Mouse (Mus musculus): ENCODE results near the gene Tpst1. TPM values are rescaled to one million over a fixed set of nuclear protein-coding genes. Genes with fewer than 3 reads are reported as not detected.

The Tpst1 gene
- total and polyA plus RNA-seq, 3 experiments, result 0.22 TPM; not detected in 2

DNA sequence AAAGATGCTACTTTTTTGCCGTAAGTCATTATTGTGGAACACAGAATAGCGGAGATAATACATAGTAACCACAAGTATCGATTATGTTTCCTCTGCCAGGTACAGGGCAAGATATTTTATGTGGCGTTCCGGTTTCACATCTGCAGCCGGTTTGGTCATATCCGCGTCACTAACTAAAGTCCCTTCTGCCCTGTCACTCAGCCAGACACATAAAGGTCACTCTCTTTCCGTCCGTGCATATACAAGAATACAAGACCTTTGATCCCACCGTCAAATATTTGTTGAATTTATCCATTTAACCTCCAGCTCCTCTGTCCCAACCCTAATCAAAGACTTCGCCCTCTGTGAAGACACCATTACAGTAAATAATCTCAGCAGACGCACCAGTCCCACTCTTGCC, 63.5 kb downstream of the Tpst1 start:
- ATAC-seq (ENCODE audit: extremely low read depth, insufficient number of reproducible peaks, low FRiP score, poor library complexity, severe bottlenecking) (no peak), DNase-seq (ENCODE audit: low spot score) (no peak)
- no peak overlapping the region for H3K4me3 ChIP-seq (ENCODE audit: low read depth, low read length)
- peaks cover 26% of the 10 kb centered on the region for H3K27me3 ChIP-seq (ENCODE audit: insufficient read depth, low read length)
- H3K4me1 ChIP-seq (ENCODE audit: insufficient read depth, low read depth, low read length), result peaks cover 6% of the 10 kb centered on the region
- TF ChIP-seq GATA1 (IDR thresholded peaks at IDR 0.05; ENCODE audit: borderline replicate concordance, low read length) (no peak), POLR2AphosphoS5 (IDR thresholded peaks at IDR 0.05; ENCODE audit: insufficient replicate concordance, low read depth, low read length) (no peak), CTCF (IDR thresholded peaks at IDR 0.05; ENCODE audit: low read depth, low read length) (no peak), TAL1 (conservative IDR thresholded peaks at IDR 0.05; ENCODE audit: low read depth, low read length) (no peak), GATA2 (IDR thresholded peaks at IDR 0.05; ENCODE audit: borderline replicate concordance, low read depth, low read length) (no peak)
- H3K9me3 ChIP-seq (replicated peaks), result no peaks in the 10 kb centered on the region
- no peaks in the 10 kb centered on the region for H3K36me3 ChIP-seq (replicated peaks)

DNA sequence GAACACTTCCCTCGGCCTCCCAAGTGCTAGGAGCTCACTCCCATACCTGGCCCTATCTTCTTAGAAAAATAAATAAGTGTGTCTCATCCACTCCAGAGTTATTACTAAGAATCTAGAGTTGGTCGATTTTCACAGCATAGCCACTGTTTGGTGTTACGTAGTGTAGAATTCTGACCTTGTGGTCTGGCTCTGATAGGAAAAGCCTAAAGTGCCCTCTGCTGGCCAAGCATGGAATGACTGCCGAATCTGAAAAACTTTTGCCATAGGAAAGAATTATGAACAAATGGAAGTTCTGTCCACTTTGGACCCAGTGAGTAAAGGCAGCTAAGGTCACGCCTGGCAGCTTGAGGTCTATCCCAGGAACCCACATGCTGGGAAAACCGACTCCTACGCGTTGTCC, 66.3 kb downstream of the Tpst1 start:
- H3K36me3 ChIP-seq (replicated peaks), result no peaks in the 10 kb centered on the region
- peaks cover 27% of the 10 kb centered on the region for H3K27me3 ChIP-seq (ENCODE audit: insufficient read depth, low read length)
- DNase-seq (ENCODE audit: low spot score), result peak; percentile 37
- peaks cover 14% of the 10 kb centered on the region for H3K4me1 ChIP-seq (ENCODE audit: insufficient read depth, low read depth, low read length)
- H3K9me3 ChIP-seq (replicated peaks), result no peaks in the 10 kb centered on the region
- H3K4me3 ChIP-seq (ENCODE audit: low read depth, low read length), result no peak overlapping the region
- ATAC-seq (ENCODE audit: extremely low read depth, insufficient number of reproducible peaks, low FRiP score, poor library complexity, severe bottlenecking), result no peak
- TF ChIP-seq GATA1 (IDR thresholded peaks at IDR 0.05; ENCODE audit: borderline replicate concordance, low read length) (no peak), CTCF (IDR thresholded peaks at IDR 0.05; ENCODE audit: low read depth, low read length) (peak; percentile 81)

DNA sequence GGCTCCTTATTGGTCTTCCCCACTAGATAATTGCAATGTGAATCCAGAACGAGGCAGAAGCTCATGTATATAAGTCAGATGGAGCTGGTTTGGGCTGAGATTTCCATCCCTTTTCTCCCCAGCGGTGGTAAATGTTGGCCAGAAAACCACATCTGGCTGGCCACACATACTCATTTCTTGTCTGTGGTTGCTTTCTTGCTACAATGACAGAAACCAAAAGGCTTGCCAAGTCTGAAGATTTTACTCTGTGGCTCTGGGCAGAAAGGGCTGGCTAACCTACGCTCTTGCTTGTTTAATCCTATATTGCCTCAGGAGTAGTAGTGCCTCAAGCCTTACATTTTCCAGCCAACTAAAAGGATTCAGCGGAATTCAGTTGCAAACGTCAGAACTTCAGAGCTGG, 68.0 kb downstream of the Tpst1 start:
- Histone ChIP-seq H3K4me3 (ENCODE audit: low read depth, low read length) (no peak overlapping the region), H3K36me3 (replicated peaks) (no peaks in the 10 kb centered on the region), H3K4me1 (ENCODE audit: insufficient read depth, low read depth, low read length) (peaks cover 29% of the 10 kb centered on the region), H3K9me3 (replicated peaks) (no peaks in the 10 kb centered on the region), H3K27me3 (ENCODE audit: insufficient read depth, low read length) (peaks cover 15% of the 10 kb centered on the region)
- TF ChIP-seq POLR2AphosphoS5 (IDR thresholded peaks at IDR 0.05; ENCODE audit: insufficient replicate concordance, low read depth, low read length) (no peak), GATA2 (IDR thresholded peaks at IDR 0.05; ENCODE audit: borderline replicate concordance, low read depth, low read length) (no peak), GATA1 (IDR thresholded peaks at IDR 0.05; ENCODE audit: borderline replicate concordance, low read length) (no peak), CTCF (IDR thresholded peaks at IDR 0.05; ENCODE audit: low read depth, low read length) (no peak), TAL1 (conservative IDR thresholded peaks at IDR 0.05; ENCODE audit: low read depth, low read length) (no peak)
- DNase-seq (ENCODE audit: low spot score) (no peak), ATAC-seq (ENCODE audit: extremely low read depth, insufficient number of reproducible peaks, low FRiP score, poor library complexity, severe bottlenecking) (no peak)

DNA sequence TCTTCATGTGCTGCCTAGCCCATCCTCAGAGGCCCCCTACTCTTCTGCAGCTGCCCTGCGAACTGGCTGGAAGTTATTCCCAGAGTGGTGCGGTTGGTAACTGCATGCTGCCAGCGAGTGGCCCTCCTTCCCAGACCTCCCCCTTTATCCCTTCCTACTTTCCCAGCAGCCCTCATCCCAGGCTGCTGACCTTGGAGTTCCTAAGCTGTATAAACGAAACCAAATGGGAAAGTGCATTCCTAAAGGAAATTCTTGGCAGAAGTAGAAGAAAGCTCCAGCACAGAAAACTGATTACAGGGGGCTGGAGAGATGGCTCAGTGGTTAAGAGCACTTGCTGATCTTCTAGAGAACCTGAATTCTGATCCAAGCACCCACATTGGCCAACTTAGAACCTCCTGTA, 68.9 kb downstream of the Tpst1 start:
- H3K4me3 ChIP-seq (ENCODE audit: low read depth, low read length), result no peak overlapping the region
- ATAC-seq (ENCODE audit: extremely low read depth, insufficient number of reproducible peaks, low FRiP score, poor library complexity, severe bottlenecking), result no peak
- DNase-seq (ENCODE audit: low spot score), result no peak
- TF ChIP-seq TAL1 (conservative IDR thresholded peaks at IDR 0.05; ENCODE audit: low read depth, low read length) (no peak), CTCF (IDR thresholded peaks at IDR 0.05; ENCODE audit: low read depth, low read length) (no peak), GATA2 (IDR thresholded peaks at IDR 0.05; ENCODE audit: borderline replicate concordance, low read depth, low read length) (no peak), GATA1 (IDR thresholded peaks at IDR 0.05; ENCODE audit: borderline replicate concordance, low read length) (no peak)
- peaks cover 13% of the 10 kb centered on the region for H3K27me3 ChIP-seq (ENCODE audit: insufficient read depth, low read length)
- H3K9me3 ChIP-seq (replicated peaks), result no peaks in the 10 kb centered on the region
- peaks cover 1% of the 10 kb centered on the region for H3K36me3 ChIP-seq (replicated peaks)
- peaks cover 32% of the 10 kb centered on the region for H3K4me1 ChIP-seq (ENCODE audit: insufficient read depth, low read depth, low read length)

DNA sequence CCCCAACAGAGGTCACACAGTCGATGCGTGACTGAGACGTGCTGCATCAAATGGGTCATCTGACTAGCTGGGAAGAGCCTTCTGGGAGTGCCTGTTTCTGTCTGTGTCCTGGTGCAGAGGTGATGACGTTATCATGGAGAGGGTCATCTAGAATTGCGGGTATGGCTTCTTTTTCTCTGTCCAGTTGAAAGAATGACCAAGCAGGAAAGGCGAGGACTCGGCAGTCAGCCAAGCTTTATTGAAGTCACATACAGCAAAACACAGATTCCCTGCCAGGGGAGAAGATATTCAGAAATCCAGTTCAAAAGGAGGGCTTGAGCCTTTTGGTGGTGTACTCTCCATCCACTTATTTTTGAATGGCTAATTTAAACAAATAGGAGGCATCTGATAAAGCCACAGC, 70.0 kb downstream of the Tpst1 start:
- Histone ChIP-seq H3K4me1 (ENCODE audit: insufficient read depth, low read depth, low read length) (peaks cover 34% of the 10 kb centered on the region), H3K4me3 (ENCODE audit: low read depth, low read length) (no peak overlapping the region), H3K9me3 (replicated peaks) (no peaks in the 10 kb centered on the region), H3K36me3 (replicated peaks) (peaks cover 12% of the 10 kb centered on the region), H3K27me3 (ENCODE audit: insufficient read depth, low read length) (peaks cover 10% of the 10 kb centered on the region)
- ATAC-seq (ENCODE audit: extremely low read depth, insufficient number of reproducible peaks, low FRiP score, poor library complexity, severe bottlenecking) (no peak), DNase-seq (ENCODE audit: low spot score) (no peak)
- TF ChIP-seq GATA1 (IDR thresholded peaks at IDR 0.05; ENCODE audit: borderline replicate concordance, low read length), result no peak
- TF ChIP-seq TAL1 (conservative IDR thresholded peaks at IDR 0.05; ENCODE audit: low read depth, low read length), result no peak
- TF ChIP-seq CTCF (IDR thresholded peaks at IDR 0.05; ENCODE audit: low read depth, low read length), result no peak
- no peak for TF ChIP-seq POLR2AphosphoS5 (IDR thresholded peaks at IDR 0.05; ENCODE audit: insufficient replicate concordance, low read depth, low read length)
- no peak for TF ChIP-seq GATA2 (IDR thresholded peaks at IDR 0.05; ENCODE audit: borderline replicate concordance, low read depth, low read length)

DNA sequence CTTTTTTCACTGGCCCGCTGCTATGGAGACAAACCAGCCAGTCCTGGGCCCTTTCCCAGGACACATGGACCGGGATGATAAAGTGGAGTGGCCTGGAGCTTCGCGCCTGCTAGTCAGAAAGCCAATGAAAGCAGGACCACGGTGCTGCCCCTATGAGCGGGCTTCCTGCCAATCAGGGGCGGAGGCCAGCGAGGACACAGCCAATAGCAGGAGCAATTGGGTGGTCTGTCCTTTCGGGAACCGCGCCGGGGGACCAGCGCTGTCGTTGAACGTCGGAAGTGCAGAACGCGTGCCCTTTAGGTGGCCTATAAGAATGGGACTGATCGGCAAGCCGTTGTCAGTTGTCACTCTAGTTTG, 70.8 kb downstream of the Tpst1 start:
- peak; percentile 47 for DNase-seq (ENCODE audit: low spot score)
- H3K4me1 ChIP-seq (ENCODE audit: insufficient read depth, low read depth, low read length), result peaks cover 34% of the 10 kb centered on the region

More for the DNA sequence above, 70.8 kb downstream of the Tpst1 start:
- no peak for ATAC-seq (ENCODE audit: extremely low read depth, insufficient number of reproducible peaks, low FRiP score, poor library complexity, severe bottlenecking)
- TF ChIP-seq CTCF (IDR thresholded peaks at IDR 0.05; ENCODE audit: low read depth, low read length) (no peak), GATA2 (IDR thresholded peaks at IDR 0.05; ENCODE audit: borderline replicate concordance, low read depth, low read length) (no peak), POLR2AphosphoS5 (IDR thresholded peaks at IDR 0.05; ENCODE audit: insufficient replicate concordance, low read depth, low read length) (no peak), GATA1 (IDR thresholded peaks at IDR 0.05; ENCODE audit: borderline replicate concordance, low read length) (no peak)
- Histone ChIP-seq H3K27me3 (ENCODE audit: insufficient read depth, low read length) (peaks cover 10% of the 10 kb centered on the region), H3K9me3 (replicated peaks) (no peaks in the 10 kb centered on the region), H3K4me3 (ENCODE audit: low read depth, low read length) (peak overlapping the region; percentile 90), H3K36me3 (replicated peaks) (peaks cover 20% of the 10 kb centered on the region)

Data from G1E (cell line).